Mouse (Mus musculus) olfactory bulb, adult 2 months (tissue): ENCODE data around the gene Sfrp5.

ENCODE experiments used
- CTCF ChIP-seq: fragments of 200-500 bp; IDR thresholded peaks from 2 replicates; pipeline ENCODE4 v1.5.1; 2012; ENCODE audit warnings: low read depth, mild to moderate bottlenecking, low read length, moderate library complexity; ENCODE audit not compliant: insufficient read depth
- POLR2A ChIP-seq: fragments of 200-500 bp; IDR thresholded peaks from 2 replicates; pipeline ENCODE4 v1.6.1; 2012; ENCODE audit warnings: mild to moderate bottlenecking, low read depth, low read length, moderate library complexity; ENCODE audit not compliant: insufficient read depth

DNA sequence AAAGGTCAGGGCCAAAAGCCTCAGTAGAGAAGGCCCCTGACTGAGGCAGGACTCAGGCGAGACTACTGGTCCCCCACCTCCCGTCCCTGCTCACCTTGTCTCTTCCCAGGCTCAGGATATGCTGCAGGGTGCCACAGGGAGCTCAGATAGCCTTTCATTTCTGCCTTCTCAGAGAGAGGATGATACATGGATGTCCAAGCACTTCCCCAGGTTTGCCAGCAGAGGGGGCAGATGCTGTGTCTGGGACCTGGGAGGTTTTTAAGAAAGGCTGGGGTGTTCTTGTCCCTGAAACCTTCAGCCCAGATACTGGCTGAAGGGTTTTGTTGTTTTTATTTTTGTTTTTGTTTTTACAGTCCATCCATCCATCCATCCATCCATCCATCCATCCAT lies 15.3 kb upstream of the Sfrp5 start:
- TF ChIP-seq POLR2A: no peak
- no peak; the same call in 1 of the 2 replicates for TF ChIP-seq CTCF
